Mouse (Mus musculus): Measurements from ENCODE around the gene Gm10283.

- TF ChIP-seq CTCF (IDR thresholded peaks at IDR 0.05; ENCODE audit: extremely low read depth, insufficient read length, insufficient replicate concordance, low read depth, low read length) (no peak), POLR2A (IDR thresholded peaks at IDR 0.05; ENCODE audit: low read depth, low read length) (no peak)
These were observed 11.1 kb downstream of the Gm10283 start for GRCm38 (mm10) chr8:60491871-60492270.

Measured in small intestine, adult 2 months (tissue).